Mouse (Mus musculus) thymus, adult 2 months (tissue): ENCODE results near the gene Elf1. TPM values are rescaled to one million over a fixed set of nuclear protein-coding genes. Genes with fewer than 3 reads are reported as not detected.

Experiments used
- DNase-seq: peaks from one replicate; pipeline ENCODE4 v3.0.0; 2021
- H3K27ac ChIP-seq: fragments of 200-500 bp; 2 replicates; pipeline ENCODE4 v1.5.1; 2012; ENCODE audit warnings: low read length, control low read depth; ENCODE audit not compliant: control insufficient read depth, insufficient read depth
- H3K27me3 ChIP-seq: fragments of 200-500 bp; 2 replicates; pipeline ENCODE4 v1.6.1; 2012; ENCODE audit warnings: mild to moderate bottlenecking, low read length, moderate library complexity, mixed read lengths; ENCODE audit not compliant: control insufficient read depth, insufficient read depth
- H3K36me3 ChIP-seq: fragments of 200-500 bp; 2 replicates; pipeline ENCODE4 v1.6.1; 2012; ENCODE audit warnings: mild to moderate bottlenecking, low read length, moderate library complexity; ENCODE audit not compliant: control insufficient read depth, insufficient read depth
- H3K4me1 ChIP-seq: fragments of 200-500 bp; replicated peaks from 2 replicates; pipeline ENCODE4 v1.6.1; 2012; ENCODE audit warnings: low read length; ENCODE audit not compliant: control insufficient read depth, insufficient read depth
- H3K4me3 ChIP-seq: fragments of 200-500 bp; 2 replicates; pipeline ENCODE4 v1.5.1; 2012; ENCODE audit warnings: mild to moderate bottlenecking, low read length, control low read depth, moderate library complexity; ENCODE audit not compliant: control insufficient read depth, insufficient read depth
- CTCF ChIP-seq: fragments of 200-500 bp; IDR thresholded peaks from 2 replicates; pipeline ENCODE4 v1.5.1; 2012; ENCODE audit warnings: mild to moderate bottlenecking, control low read depth, low read length, moderate library complexity, borderline replicate concordance; ENCODE audit not compliant: control insufficient read depth, poor library complexity, insufficient read depth; ENCODE audit errors: extremely low read depth
- POLR2A ChIP-seq: fragments of 200-500 bp; IDR thresholded peaks from 2 replicates; pipeline ENCODE4 v1.6.1; 2012; ENCODE audit warnings: mild to moderate bottlenecking, low read length, control low read depth, moderate library complexity; ENCODE audit not compliant: control insufficient read depth, poor library complexity, insufficient read depth; ENCODE audit errors: extremely low read depth
- WGBS: fragments of 180-500 bp; shearing (Covaris S2); methylation state at CpG from one replicate; pipeline ENCODE4 v1.1.7; 2018; 5-methylcytosine and 5-hydroxymethylcytosine counted together
- polyA plus RNA-seq: library from polyadenylated mRNA; depleted of rRNA; stranded (reverse); fragments of >200 nt; gene quantifications from 2 replicates; pipeline ENCODE4 v1.2.3, GENCODE M21; 2012

The Elf1 gene
- polyA plus RNA-seq, 1 experiment = 71.4 TPM

GRCm38 (mm10) chr14:79551929-79552328 is 70.9 kb downstream of the Elf1 start:
- TF ChIP-seq POLR2A (no peak), CTCF (no peak)
- H3K4me1 ChIP-seq = peaks cover 6% of the 10 kb centered on the region
- H3K27ac ChIP-seq = no peak overlapping the region
- no peaks in the 10 kb centered on the region for H3K27me3 ChIP-seq
- WGBS = 76% methylated on average over 2 of the region's 2 CpGs
- no peak overlapping the region for H3K4me3 ChIP-seq
- DNase-seq = no peak
- H3K36me3 ChIP-seq = peaks cover 13% of the 10 kb centered on the region; the same call in 1 of the 2 replicates

- Histone ChIP-seq H3K4me3 (no peak overlapping the region), H3K4me1 (peaks cover 6% of the 10 kb centered on the region), H3K27me3 (no peaks in the 10 kb centered on the region), H3K36me3 (peaks cover 13% of the 10 kb centered on the region; the same call in 1 of the 2 replicates), H3K27ac (0 out of 2 replicates have a peak overlapping the region, but pooled peaks have one; percentile 30)
- 88% methylated on average over 1 of the region's 1 CpGs for WGBS
- no peak for DNase-seq
- no peak for TF ChIP-seq CTCF
- no peak for TF ChIP-seq POLR2A
Observed at GRCm38 (mm10) chr14:79552854-79553253, 71.9 kb downstream of the Elf1 start.

GRCm38 (mm10) chr14:79557796-79558195 is 76.8 kb downstream of the Elf1 start:
- Histone ChIP-seq H3K36me3 (peaks cover 35% of the 10 kb centered on the region), H3K4me1 (peaks cover 6% of the 10 kb centered on the region; the same call in 1 of the 2 replicates), H3K27ac (no peak overlapping the region), H3K27me3 (no peaks in the 10 kb centered on the region), H3K4me3 (no peak overlapping the region)
- TF ChIP-seq CTCF = no peak
- TF ChIP-seq POLR2A = no peak
- 90% methylated on average over 1 of the region's 1 CpGs for WGBS
- DNase-seq = no peak

- H3K27ac ChIP-seq = no peak overlapping the region
- 52% methylated on average over 5 of the region's 5 CpGs for WGBS
- TF ChIP-seq CTCF (no peak), POLR2A (no peak)
- no peaks in the 10 kb centered on the region for H3K27me3 ChIP-seq
- peaks cover 71% of the 10 kb centered on the region for H3K36me3 ChIP-seq
- no peak overlapping the region for H3K4me3 ChIP-seq
- DNase-seq = peak; percentile 55
- peaks cover 2% of the 10 kb centered on the region; the same call in 1 of the 2 replicates for H3K4me1 ChIP-seq
Observed at GRCm38 (mm10) chr14:79562745-79563144, 81.8 kb downstream of the Elf1 start.

- H3K27ac ChIP-seq = no peak overlapping the region
- no peak for DNase-seq
- 91% methylated on average over 6 of the region's 6 CpGs for WGBS
- H3K36me3 ChIP-seq = peaks cover 91% of the 10 kb centered on the region
- H3K27me3 ChIP-seq = no peaks in the 10 kb centered on the region
- no peak overlapping the region for H3K4me3 ChIP-seq
- H3K4me1 ChIP-seq = no peaks in the 10 kb centered on the region
- TF ChIP-seq CTCF (no peak), POLR2A (no peak)
Observed at GRCm38 (mm10) chr14:79564784-79565183, 83.8 kb downstream of the Elf1 start.

- no peak for TF ChIP-seq CTCF
- no peak for TF ChIP-seq POLR2A
- DNase-seq = no peak
- Histone ChIP-seq H3K27ac (no peak overlapping the region), H3K4me3 (no peak overlapping the region), H3K36me3 (peaks cover 88% of the 10 kb centered on the region), H3K4me1 (no peaks in the 10 kb centered on the region), H3K27me3 (no peaks in the 10 kb centered on the region)
- WGBS = 94% methylated on average over 13 of the region's 13 CpGs
Observed at GRCm38 (mm10) chr14:79573482-79574191, 92.6 kb downstream of the Elf1 start.
